Mouse (Mus musculus) thymus, postnatal 4 days (tissue): Measurements from ENCODE around the gene Vangl1.
"Not testable (repeated sequence)": the region's sequence is repeated elsewhere in the genome, so short reads cannot be mapped to it uniquely, and the experiment has no call there.

Source experiments
- DNase-seq: peaks from one replicate; pipeline ENCODE4 v3.0.0; 2021

Vangl1 gene

DNA sequence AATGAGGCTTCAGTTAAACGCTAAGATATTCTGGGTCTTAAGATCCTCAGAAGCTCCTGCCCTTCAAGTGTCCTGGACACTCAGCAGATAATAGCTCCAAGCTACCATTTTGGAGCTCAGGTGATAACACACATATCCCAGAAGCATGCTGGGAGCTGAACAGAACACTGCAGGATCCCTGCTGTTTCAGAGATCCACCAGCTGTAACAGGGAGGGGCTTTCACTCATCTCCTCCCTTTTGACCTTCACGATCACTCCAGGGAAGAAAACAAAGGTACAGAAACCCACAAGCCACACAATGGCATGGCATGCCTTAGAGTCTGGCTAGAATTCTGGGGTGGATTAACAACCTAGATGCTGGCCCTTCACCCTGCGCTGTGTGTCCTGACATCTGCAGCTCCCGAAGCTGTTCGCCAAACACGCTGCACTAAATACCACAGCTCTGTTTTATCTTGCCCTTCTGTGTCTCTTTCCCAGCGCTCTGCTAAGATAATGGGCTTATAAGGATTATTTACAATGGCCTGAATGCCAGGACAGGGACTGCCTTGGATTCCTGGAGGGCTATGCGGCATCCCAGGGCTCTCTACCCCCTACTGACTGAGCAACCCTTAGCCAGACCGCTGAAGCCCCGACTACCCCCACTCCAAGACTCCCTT lies 36.8 kb downstream of the Vangl1 start:
- DNase-seq = no peak

GRCm38 (mm10) chr3:102166794-102167193 lies 37.7 kb downstream of the Vangl1 start:
- DNase-seq = no peak

GRCm38 (mm10) chr3:102166287-102166620 lies 38.2 kb downstream of the Vangl1 start:
- DNase-seq = no peak

- DNase-seq = no peak
These were observed 38.8 kb downstream of the Vangl1 start for GRCm38 (mm10) chr3:102165536-102166286.

DNA sequence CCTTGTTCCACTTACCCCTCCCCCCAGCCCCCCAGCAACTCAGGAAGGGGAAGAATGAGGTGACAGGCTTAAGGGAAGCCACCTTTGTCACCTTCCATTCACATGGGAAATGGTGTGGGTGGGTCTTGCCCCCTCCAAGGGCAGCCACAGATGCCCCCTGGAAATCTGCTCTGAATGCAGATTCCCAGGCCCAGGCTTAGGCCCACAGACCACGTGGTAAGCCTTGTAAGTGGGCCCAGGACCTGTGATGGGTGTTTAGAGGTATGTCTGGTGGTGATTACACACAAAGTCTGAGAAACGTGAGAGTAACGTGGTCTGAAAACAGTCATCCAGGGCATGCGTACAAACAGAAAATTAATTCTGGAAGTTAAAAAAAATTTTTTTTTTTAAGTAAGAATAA lies 39.6 kb downstream of the Vangl1 start:
- DNase-seq = no peak

DNA sequence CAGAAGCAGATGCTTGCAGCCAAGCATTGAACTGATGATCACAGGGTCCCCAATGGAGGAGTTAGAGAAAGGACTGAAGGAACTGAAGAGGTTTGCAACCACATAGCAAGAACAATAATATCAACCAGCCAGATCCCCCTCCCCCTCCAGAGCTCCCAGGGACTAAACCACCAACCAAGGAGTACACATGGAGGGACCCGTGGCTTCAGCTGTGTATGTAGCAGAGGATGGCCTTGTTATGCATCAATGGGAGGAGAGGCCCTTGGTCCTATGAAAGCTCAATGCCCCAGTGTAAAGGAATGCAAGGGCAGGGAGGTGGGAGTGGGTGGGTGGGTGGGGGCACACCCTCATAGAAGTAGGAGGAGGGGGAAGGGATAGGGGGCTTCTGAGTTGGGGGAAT lies 40.6 kb downstream of the Vangl1 start:
- DNase-seq = not testable (repeated sequence)

DNA sequence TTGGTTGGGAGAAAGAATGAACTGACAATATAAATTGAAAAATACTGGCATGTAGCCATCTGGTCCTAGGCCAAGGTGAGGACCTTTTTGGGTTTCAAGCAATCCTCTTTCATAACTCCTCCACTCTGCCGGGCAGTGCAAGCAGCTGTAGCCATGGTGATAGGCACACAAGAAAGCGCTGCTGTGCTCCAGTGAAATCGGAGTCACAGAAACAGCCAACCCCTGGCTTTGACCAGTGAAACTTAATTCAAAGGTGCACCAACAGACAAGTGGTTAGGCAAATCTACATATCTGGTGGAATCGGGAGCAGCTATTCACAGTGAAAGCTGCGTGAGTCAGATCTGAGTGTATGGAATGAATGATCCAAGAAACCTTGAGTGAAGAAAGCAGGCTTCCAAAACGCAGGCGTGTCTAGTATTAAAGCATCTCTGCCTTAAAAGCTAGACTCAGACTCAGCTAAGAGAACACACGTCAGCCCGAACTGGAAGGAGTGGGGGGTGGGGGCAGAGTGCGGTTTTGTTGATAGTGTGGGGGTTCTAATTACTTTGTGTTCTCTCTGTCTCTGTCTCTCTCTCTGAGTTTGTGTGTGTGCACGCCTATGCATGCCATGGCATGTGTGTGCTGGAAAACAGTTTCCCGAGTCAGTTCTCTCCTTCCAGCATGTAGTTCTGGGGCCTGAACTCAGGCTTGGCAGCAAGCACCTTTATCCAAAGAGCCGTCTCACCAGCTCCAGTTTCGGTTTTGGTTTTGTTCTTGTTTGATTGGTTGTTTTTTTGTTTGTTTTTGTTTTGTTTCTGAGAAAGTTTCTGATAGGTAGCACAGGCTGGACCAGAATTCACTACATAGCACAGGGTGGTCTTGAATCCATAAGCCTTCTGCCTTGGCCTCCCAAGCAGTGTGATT lies 44.8 kb downstream of the Vangl1 start:
- no peak for DNase-seq

GRCm38 (mm10) chr3:102158759-102159422 lies 45.6 kb downstream of the Vangl1 start:
- no peak for DNase-seq

DNA sequence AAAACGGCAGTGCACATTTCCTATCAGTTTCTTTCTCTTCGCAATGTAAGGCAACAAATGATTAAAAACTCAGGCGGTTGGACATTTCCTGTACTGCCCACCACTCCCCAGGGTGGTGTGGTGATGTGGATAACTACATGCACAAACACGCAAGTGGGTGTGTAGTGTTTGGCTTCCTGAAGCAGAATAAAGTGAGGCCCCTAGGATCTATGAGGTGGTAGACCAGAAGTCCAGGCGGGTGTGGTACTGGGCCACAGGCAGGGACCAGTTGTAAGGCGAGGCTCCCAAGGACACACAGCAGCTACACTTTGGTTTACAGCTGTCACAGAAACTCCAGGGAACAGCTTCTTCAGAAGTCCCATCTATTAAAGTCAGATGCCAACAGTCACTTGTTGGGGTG lies 46.8 kb downstream of the Vangl1 start:
- DNase-seq = no peak

- no peak for DNase-seq
These were observed 47.8 kb downstream of the Vangl1 start for GRCm38 (mm10) chr3:102156737-102157136.

- DNase-seq = no peak
These were observed 50.4 kb downstream of the Vangl1 start for GRCm38 (mm10) chr3:102154107-102154506.

GRCm38 (mm10) chr3:102152872-102153271 lies 51.6 kb downstream of the Vangl1 start:
- no peak for DNase-seq

DNA sequence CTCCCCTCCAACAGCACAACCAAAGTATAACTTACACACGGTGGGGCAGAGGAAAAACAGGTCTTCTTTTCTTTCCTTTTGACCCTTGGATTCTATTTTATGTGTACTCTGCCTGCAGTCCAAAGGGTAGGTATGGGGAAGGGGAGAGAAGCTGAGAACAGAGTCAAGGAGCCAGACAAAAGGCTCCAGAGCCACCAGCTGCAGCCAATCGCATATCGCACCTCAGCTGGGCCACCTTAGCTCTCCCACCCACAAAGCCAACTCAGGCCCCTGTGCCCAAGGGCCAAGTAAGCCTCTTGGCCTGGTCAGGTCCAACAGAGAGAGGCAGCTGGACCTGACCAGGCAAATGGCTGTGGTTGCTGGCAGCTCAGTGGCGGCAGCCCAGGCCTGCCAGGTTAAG lies 52.0 kb downstream of the Vangl1 start:
- DNase-seq = no peak

DNA sequence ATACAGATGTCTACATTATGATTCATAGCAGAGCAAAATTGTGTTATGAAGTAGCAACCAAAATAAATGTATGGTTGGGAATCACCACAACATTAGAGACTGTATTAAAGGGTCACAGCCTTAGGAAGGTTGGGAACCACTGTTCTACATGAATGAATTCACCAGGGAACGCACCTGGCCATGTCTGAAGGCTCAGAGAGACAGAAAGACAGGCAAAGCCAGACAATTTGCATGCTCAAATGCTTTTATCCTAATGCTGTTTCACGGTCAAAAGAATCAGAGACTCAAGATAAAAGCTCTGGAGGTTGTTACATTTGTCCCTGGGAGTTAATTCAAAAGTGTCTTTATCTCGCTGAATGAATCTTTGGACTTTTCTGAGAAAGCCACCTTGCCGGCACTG lies 52.6 kb downstream of the Vangl1 start:
- DNase-seq = no peak

DNA sequence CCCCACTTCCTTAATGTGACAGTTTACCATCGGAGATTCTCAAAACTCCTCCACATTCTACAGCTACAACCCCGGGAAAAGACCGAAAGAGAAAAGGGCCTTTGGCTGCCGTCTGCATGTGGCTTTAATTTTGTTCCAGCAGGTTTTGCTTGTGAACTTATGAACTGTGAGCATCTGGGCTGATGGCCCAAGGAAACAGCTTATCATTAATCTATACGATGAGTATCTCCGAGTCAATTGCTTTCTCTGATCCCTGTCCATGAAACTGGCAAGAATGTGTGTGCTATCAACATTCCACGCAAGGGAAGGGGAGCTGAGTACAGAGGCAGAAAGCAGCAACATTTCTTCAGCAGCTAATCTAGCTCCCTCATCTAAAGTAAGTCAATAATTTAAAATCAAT lies 54.6 kb downstream of the Vangl1 start:
- DNase-seq = no peak

GRCm38 (mm10) chr3:102147189-102147588 lies 57.3 kb downstream of the Vangl1 start:
- DNase-seq = no peak

DNA sequence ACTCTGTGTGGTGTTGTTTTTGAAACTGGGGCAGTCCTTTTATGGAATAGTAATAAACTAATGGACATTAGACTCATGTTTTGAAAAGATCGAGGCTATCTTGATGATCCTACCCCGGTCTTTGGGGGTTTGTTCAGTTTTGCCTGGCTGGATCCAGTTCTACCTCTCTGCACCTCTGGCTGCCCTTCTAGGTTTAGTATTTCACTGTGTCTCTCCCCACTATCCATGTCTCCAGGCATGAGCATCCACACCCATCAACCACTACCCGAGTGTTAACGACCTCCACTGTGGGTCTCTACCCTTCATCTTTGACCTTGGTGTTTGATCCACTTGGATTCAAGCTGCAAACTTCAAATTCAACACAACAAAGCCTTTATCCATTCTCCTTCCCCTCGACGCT lies 58.1 kb downstream of the Vangl1 start:
- DNase-seq = no peak

GRCm38 (mm10) chr3:102145645-102146386 lies 58.7 kb downstream of the Vangl1 start:
- DNase-seq = no peak

DNA sequence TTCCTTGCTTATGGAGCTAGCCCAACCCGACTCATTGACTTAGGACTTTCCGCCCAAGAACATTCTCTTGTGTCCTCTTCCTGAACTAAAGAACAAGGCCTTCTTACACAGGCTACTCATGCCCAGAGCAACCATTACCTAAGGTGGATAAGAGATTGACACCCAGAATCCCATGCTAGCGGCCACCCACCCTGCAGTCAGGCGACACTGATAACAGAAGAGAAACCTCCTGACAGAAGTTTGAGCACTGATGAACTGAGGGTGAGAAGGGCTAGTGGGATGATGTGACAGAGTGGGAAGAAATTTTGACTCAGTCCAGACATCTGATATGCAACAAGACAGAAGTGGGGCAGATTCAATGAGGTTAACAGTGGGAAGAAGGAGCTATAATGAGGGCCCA lies 60.1 kb downstream of the Vangl1 start:
- no peak for DNase-seq

GRCm38 (mm10) chr3:102143536-102143935 lies 61.0 kb downstream of the Vangl1 start:
- DNase-seq = no peak

GRCm38 (mm10) chr3:102142947-102143346 lies 61.5 kb downstream of the Vangl1 start:
- DNase-seq = no peak

DNA sequence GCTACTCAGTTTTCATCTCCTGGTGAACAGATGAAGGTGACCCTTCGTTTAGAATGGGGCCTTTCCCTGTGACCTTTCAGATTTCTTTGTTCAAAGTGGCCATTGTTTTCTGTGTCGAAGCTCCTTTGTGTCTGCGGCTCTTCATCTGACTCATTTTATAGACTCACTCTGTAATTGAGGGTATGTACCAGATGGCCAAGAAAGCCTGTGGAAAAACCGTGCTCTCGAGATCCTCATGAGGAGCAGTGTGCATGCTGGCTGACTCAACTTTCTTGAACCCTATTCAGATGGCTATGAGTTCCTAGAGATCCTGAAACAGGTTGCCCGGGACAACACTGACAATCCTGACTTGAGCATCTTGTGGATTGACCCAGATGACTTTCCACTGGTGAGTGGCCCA lies 62.6 kb downstream of the Vangl1 start:
- DNase-seq = no peak
